Mouse (Mus musculus) CD4-positive helper T cell, adult 2 months (primary cell): Measurements from ENCODE around the gene Rere.

Experiments
- DNase-seq: peaks from one replicate; pipeline ENCODE4 v3.0.0-alpha.2; 2012; ENCODE audit warnings: low read depth, missing footprints, low spot score

The Rere gene

DNA sequence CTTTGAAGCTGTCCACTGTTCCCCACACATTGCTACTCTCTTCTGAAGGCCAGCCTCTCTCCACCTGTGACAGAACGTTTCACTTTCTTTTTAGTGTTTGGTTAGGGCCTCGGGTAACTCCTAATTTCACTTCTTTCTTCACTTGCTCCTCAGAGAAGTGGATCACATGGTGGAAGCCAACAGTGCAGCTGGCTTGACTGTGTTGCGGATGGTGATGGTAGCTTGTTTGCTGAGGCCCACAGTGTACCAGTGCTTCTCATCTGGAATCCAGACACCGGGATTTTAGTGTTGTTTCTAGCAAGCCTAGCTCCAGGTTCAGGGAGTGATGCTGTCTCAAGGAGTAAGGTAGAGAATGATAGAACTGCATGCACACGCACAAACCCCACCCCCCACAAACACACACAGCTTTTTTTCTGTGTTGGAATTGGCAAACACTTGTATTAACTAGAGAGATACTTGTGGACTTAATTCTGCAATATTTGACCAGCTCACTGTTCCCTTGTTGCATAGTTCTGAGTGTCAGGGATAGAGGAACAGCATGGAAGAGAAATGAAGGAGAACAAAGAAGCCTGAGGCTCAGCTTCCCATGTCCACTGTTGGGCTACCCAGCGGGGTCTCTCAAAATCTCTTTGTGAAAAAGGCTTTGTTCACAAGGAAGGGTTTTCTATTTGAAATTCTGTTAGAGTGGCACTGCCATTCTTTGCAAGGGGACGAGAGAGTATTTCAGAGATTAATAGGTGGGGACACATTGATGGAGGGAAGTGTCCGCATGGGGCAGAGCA, 144.8 kb downstream of the Rere start:
- peak; percentile 13 for DNase-seq

DNA sequence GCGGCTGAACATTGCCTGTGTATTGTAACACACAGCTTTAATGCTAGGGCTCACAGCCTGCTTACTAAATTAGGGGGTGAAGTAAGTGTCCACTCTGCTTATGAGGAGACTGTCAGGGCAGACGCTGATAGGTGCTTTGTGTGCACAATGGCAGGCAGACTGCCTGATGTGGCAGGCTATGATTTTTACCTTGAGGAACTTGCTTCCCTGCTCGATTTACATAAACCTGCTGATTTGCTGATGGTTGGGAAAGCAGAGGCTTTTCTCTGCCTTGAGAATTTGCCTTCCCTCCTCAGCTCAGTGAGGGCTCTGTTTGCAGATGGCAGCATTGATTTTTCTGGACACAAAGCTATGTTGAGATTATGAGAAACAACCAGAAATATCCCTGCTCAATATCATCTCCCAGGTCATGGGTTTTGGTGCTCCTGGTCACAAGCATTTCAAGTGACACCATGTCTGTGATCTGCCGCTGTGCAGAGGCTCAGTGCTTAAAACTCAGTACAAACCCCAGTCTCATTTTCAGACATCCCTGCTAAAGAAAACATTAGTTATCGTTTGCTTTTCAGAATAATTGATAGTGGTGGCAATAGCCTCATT, 145.5 kb downstream of the Rere start:
- DNase-seq: no peak

DNA sequence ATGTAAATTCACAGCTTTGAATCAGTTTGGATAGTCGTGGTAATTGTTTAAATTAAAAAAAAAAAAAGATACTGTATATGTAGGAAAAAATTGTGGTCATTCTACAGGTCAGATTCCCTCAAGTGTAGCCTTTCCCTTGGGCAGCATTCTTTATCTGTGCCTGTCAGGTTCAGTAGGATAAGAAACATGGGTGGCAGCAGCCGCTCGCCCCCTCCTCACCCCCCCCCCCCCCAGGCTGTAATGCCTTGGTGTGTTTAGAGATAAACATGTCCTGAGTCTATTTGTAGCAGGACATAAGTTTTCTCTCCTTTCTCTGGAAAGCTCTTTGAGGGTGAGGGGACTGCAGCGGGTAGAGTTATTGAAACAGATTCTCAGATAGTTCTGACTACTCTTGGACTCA, 147.3 kb downstream of the Rere start:
- DNase-seq: no peak

GRCm38 (mm10) chr4:150433827-150434574, 152.6 kb downstream of the Rere start:
- no peak for DNase-seq

- DNase-seq: no peak
These were observed 154.1 kb downstream of the Rere start for GRCm38 (mm10) chr4:150435590-150435989.

DNA sequence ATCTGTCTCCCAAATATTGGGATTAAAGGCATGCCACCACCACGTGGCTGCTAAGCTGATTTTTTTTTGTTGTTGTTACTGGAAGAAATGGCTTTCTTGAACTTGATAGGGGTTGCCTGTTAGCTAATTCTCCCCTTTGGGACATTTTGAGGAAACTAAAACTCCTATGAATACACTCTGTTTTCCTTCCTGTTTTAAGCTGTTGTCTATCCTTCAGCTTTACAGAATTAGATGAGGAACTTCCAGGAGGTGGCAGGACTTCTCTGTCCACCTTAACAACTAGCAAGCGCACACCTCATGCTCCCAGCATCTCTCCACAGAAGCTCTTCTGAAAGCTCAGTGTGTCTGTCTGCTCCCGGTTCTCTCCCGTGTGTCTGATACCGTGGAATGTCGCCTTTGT, 157.2 kb downstream of the Rere start:
- no peak for DNase-seq

- DNase-seq: no peak
These were observed 160.5 kb downstream of the Rere start for GRCm38 (mm10) chr4:150441931-150442330.

DNA sequence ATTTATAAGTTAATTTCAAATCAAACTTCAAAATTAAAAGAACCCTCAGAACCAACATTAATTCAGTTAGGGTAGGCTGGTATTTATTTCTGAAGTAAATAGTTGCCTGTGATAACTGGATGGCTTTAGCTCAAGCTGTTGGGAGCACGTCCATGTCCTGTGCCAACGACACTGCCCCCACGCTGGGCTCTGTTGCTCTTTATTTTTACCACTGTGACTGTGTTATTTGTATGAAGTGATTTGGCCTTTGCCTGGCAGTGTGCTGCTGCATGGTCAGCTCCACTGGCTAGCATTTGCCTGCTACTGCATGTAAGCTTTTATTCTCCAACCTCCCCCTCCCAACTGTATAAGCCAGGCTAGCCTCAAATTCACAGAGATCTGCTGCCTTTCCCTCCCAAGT, 162.6 kb downstream of the Rere start:
- DNase-seq: no peak

- DNase-seq: no peak
These were observed 165.2 kb downstream of the Rere start for GRCm38 (mm10) chr4:150446617-150447016.

GRCm38 (mm10) chr4:150447517-150447916, 166.1 kb downstream of the Rere start:
- DNase-seq: no peak

- no peak for DNase-seq
These were observed 167.0 kb downstream of the Rere start for GRCm38 (mm10) chr4:150448433-150448832.

DNA sequence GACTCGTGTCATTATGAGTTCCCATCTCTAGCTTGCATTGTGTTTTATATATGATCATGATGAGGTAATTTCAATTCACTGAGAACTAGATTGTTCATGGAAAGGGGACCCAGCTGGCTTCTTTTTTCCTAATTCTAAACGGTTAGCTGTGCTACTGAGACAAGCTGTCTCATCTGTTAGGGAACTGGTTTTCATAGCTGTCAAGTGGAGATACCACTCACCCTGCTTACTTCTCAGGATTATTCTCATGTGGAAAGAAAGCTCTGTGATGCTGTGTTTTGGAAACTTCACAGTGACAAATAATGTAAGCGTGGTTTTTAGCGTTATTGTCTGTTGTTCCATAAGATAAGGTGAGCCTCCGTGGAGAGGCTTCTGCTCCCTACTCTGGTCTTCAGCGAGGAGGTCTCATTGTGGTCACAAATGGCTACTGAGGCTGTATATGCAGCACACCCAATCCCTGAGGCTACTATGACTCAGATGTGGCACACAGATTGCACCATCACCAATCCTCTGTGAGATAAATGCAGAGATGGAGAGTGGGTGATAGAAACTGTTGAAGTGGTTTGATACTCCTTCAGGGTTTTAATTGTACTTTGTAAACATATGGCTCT, 168.7 kb downstream of the Rere start:
- no peak for DNase-seq

DNA sequence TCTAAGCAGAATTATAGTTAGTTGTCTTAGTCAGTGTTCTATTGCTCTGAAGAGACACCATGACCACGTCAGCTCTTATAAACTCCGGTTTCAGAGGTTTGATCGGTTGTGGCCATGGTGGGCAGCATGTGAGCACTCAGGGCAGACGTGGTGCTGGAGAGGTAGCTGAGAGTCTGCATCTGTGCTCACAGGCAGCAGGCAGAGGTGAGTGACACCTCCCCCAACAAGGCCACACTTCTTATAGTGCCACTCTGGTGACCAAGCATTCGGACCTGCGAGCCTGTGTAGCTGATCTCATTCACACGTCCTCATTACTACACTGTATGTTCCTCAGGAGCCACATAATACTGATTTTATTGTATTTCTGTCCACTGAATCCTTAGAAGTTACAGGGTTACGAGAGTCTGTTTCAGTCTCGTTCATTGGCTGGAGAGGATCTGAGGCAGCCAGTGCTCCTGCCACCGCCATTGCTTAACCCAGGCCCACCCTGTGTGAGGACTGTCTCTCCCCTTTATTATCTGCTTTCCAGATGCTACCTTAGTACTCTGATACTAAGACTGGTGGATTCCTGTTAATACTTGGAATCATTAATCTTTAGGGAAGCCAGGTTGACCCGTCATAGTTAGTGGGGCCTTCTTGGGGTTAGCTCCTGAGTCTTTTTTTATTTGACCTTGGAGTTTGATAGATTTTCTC, 170.9 kb downstream of the Rere start:
- DNase-seq: no peak

DNA sequence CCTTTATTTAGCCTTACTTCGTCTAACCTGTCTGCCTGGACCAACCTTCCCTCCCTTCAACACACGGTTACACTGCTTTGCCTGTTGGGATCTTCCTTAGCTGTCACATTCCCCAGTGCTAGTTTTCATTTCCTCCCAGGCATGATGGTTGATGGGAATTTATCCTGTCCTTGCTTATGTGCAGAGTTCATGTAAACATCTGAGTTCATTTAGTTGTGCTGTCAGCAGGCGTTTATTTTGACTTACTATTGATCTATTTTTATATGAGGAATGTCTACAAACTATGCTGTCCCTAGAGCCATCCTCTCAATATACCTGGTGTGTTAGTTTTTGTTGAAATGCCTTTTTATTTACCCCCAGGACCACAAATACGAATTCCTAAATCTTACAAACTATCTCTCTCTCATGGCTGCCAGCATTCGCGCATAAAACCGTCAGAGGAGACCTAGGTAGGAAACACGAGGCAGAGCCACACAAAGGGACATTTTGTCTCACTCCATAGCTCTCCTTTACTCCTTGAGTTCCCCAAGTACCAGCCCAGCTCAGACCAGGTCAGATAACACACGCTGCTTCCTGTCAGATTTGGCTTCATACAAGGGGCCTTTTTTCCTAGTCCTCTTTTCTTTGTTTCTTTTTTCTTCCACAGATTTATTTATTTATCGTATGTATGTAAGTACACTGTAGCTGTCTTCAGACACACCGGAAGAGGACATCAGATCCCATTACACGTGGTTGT, 173.3 kb downstream of the Rere start:
- no peak for DNase-seq

DNA sequence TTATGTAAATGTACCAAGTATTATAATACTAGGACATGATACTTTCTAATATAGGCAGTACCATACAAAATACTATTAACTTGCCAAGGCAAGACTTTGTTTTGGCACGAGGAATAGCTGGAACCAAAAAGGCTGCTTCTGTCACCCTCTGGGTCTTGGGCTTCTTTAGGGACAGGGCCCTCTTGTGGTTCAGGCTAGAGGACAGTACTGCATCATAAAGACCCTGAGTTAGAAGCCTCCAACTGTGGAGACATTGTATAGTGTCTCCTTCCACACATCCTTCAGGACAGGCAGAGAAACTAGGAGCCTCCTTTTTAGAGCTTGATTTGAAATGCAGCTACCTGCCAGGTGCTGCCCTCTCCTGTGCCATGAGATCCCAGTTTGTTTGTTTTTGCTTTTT, 174.3 kb downstream of the Rere start:
- no peak for DNase-seq

GRCm38 (mm10) chr4:150456452-150456851, 175.0 kb downstream of the Rere start:
- no peak for DNase-seq

GRCm38 (mm10) chr4:150456886-150457285, 175.4 kb downstream of the Rere start:
- no peak for DNase-seq

- DNase-seq: no peak
These were observed 175.9 kb downstream of the Rere start for GRCm38 (mm10) chr4:150457353-150457752.

DNA sequence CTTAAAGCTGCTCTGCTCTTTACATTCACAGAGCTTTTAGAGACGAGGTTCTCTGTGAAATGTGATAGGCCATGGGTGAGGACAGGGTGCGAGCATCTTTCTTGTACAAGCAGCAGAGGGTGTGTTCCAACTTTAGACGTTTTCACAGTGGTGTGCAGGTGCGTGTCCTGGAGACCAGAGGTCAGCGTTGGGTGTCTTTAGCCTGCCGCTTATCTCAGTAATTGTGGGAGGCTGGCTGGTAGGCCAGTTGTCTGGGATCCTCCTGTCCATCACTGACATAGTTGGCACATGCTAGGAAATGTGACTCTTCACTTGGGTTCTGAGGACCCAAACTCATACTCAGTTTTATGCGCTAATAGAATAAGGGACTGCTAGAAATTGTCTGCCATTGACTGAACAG, 176.3 kb downstream of the Rere start:
- no peak for DNase-seq

GRCm38 (mm10) chr4:150459022-150459794, 177.8 kb downstream of the Rere start:
- no peak for DNase-seq
